Mouse (Mus musculus): ENCODE data around the gene Hdgfl2.

Hdgfl2 gene

DNA sequence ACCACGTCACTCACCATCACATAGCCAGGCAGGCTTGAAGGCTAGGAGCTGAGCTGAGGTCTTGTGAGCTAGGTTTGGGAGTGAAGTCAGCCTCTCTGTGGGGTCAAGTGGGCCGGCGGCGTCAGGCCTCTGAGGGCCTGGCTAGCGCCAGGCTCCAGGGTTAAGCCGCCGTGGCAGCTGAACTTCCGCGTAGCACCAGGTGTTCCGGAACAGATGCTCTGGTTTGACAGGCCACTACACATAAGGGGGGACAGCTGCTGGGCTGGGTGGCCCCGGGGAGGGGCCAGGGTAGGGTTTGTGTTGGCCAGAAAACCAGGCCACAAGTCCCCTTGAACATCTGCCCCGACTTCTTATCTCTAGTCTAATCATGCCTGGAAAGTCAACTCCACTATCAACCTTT is 68.0 kb downstream of the Hdgfl2 start:
- in situ Hi-C loops (cut with MboI; ENCODE audit: unreplicated experiment in 2 of 2): no loop called here

DNA sequence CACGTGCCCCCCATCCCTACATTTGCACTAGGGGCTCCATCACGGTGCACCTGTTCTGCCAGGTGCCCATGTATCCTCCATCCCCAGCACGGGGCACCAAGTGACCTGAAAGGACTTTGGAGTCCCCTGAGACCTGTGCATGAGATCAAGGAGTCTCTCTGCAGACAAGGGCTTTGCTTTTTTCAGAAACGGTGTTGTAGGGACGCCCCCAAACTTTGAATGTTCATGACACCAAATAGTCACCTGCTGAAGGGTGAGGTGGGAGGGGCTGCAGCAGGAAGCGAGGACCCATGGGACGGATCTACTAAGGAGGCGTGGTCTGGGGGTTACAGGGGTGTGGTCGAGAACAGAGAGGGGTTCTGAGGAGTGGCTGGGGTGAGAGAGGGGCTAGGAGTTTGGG is 68.8 kb downstream of the Hdgfl2 start:
- in situ Hi-C loops (cut with MboI; ENCODE audit: unreplicated experiment in 2 of 2): no loop called here

DNA sequence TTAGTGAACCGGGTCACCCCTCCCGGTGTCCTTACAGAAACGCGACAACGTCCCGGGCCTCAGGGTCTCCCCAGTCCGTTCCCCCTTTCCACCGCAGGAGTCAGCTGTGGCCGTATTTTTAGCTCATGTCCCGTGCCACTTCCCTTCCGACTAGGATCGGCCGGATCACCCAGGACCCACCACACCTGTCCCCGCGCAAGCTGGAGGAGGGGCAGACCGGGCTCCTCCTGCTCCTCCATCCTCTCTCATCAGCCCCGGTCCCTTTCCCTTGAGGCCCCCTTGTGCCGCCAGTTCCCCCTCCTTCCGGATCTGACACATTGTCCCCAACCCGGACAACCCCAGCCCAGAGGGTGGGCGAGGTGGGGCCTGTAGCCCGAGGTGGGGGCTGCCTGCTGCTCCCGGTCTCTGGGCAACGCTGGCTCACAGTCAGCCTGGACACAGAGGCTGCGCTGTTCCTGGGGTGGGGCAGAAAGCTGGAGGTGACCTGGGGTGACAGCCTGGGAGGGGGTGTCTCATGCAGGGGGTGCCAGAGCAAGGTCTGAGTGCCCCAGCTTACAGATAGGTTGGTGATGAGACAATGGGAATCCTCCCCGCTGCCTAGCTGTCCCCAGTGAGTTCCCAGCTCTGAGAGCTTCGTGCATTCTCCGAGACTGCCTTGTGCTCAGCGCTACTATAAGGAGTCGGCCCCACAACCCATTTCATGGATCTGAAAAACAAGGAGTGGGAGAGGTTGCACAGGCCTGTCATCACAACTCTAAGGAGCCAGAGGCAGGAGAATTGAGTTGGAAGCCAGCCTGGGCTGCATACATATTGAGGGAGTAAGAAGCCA is 69.6 kb downstream of the Hdgfl2 start:
- in situ Hi-C loops (cut with MboI; ENCODE audit: unreplicated experiment in 2 of 2): no loop called here

DNA sequence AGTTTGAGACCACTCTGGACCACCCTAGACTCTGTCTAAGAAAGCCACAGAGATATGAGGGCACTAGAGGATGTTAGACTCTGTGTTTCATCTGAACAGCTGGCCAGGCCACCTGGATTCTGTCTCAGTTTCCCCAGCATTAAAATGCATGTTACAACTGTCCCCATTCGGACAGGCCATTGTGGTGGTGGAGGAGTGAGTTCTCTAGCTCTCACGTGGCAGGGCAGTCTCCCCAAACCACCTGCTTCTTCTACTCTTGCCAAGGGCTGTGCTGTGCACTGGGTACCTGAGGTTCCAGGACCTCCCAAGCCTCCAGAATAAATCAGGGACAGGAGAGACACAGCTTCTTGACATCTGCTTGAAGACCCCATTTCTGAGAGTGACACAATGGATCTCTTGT is 70.5 kb downstream of the Hdgfl2 start:
- in situ Hi-C loops (cut with MboI; ENCODE audit: unreplicated experiment in 2 of 2): no loop called here

All from v-Abl transformed pro-B cells (cell line).